Mouse (Mus musculus) left cerebral cortex, postnatal 4 days (tissue): Measurements from ENCODE around the gene Spred3. TPM values are rescaled to one million over a fixed set of nuclear protein-coding genes. Genes with fewer than 3 reads are reported as not detected.
"Not testable (repeated sequence)": the region's sequence is repeated elsewhere in the genome, so short reads cannot be mapped to it uniquely, and the experiment has no call there.

Experiments
- DNase-seq: peaks from one replicate; pipeline ENCODE4 v3.0.0-alpha.2; 2022
- intact Hi-C: fragments of 180-260 bp; cut with DNase I; formaldehyde crosslinking; loops from one replicate; pipeline ENCODE4 v1.15.1; 2025
- total RNA-seq, 2 experiments: library from RNA; stranded (reverse); gene quantifications; 2 replicates each; pipeline ENCODE4 v1.2.3; 2021

Spred3 gene
- total RNA-seq, 2 experiments from 2014 or later, result 29.4 to 32.3 TPM

DNA sequence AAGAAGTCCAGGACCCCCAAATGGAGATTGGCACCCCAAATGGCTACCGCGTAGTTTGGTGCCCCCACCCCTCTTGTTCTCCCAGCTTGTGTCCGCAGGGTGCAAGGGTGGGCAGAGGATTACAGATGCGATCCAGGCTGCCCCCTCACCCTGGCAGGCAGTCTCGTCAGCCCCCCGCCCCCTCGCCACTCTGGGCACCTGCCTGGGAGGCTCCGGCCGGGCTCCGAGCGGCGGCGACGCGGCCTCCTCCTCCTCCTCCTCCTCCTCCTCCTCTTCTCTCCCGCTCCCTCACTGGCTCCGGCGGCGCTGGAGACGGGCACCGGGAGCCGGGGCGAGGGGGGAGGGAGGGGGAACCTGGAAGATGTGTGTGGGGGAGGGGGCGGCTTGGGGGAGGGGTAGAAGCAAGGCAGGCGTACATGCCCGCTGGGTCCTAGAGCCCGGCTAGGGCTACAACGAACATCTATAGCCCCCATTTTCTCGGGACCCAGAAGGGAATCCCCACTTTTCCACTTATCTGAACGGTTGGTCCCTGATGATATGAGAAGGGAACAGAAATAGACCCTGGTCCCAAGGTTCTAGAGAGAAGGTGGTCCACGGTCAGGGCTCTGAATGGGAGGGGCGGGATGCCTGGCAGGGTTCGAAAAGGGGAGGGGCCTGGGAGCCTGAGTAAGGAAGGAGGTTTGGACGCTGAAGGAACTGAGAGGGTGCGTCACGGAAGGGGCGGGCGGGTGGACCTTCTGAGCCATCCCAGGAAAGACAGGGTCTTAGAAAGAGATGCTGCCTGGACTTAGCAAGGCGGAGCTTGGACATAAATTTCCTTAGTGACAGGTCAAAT lies 763 bp downstream of the Spred3 start:
- intact Hi-C loops, result loop anchor here (5.0 to 10.0 kb wide), 2 partner anchors 105 to 133 kb away; partner anchors contain the start of gene Dpf1
- DNase-seq, result peak; percentile 92

DNA sequence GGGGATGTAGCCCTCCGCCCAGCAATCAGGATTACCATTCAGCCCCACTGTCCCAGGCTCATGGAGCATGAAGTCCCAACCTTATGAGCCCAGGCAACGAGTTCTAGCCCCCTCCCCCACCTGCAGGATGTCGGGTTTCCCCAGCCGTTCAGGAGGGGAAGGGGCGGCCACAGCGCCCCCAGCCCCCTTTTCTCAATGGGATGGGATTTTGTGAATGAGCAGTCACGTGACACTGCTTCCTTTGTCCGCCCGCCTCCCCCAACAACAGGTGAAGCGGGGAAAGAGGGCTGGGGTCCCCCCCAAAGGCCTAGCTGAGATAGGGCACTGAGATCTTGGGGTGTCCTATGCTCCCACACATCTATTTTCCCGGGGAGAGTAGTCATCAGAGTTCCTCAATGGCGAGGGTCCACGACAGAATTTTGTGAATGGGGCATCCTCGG lies 1.4 kb downstream of the Spred3 start:
- intact Hi-C loops, result loop anchor here (10.0 kb wide), 1 partner anchor 104 kb away; no protein-coding TSS in a partner anchor
- peak; percentile 61 for DNase-seq

DNA sequence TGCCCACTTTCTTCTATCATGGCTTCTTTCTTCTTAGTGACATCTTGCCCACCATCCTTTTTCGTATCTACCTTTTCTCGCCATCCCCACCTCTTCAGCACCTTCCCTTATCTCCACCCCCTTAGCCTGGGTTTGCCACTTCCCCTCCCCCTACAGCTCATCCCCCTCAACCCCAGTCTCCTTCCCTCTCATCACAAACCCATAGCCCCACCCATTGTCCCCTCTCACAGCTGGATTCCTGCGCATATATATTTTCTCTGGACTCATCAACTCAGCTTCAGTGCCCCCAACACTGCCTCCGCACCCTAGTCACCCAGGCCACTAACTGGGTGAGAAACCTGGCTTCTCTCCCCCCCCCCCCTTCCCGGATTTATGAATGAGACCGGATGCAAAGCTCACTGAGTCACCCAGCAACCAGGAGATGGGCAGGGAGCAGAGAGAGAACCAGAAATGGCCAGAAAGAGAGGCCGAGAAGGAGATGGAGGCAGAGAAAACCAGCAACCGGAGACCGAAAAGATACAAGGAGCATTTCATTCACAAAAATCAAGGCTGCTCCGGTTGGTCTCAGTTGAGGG lies 2.0 kb downstream of the Spred3 start:
- intact Hi-C loops, result loop anchor here (10.0 kb wide), 1 partner anchor 103 kb away; no protein-coding TSS in a partner anchor
- no peak for DNase-seq

DNA sequence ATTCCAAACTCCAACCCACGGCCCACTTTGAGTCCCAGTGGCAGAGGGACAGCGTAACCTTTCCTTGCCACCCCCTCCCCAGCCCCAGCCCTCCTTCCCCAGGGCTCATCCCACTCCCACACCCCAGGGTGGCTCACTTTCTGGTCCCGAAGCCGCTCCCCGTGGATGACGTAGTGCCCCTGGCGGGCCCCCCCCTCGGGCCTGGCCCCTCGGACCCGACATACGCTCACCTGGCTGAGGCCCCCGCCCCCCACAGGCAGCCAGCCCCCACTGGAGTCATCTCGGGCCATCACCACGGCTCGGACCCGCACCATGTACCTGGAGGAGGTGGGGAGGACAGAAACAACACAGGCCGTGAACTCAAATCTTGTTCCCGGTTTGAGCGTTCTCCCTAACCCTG lies 2.6 kb downstream of the Spred3 start:
- intact Hi-C loops, result loop anchor here (10.0 kb wide), 1 partner anchor 103 kb away; no protein-coding TSS in a partner anchor
- DNase-seq, result no peak

DNA sequence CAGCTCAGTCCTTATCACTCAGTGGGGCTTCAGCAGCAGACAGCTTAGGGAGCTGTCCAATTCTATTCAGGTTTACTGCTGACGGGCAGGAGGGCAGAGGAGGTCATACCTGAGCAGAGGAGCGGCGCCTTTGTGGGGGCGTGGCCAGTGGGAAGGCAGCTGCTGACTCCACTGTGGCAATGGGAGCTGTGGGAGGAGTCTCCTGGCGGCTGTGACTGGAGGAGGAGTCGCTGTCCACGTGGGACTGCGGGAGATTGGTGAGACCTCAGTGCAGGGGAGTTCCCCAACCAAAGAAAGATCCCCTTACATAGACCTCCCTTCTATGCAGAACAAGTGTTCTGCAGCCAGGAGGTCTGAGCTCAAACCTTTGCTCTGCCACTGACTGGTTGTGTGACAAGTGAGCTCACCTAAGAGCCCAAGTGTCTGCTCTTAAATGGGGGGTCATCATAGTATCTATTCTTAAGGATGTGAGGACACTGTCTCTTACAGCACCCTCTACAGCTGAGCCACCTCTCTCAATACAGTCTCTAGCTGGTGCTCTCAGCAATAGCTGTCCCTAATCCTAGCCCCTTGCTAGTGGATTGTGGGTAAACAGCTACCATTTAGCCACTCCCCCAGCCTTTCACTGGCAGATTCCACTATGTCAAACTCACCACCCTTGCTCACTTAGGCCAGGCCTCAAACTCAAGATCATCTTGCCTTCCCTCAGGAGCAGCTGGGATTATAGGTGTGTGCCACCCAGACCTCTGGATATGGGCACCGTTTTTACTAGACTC lies 7.3 kb downstream of the Spred3 start:
- DNase-seq, result no peak
- intact Hi-C loops, result loop anchor here (10.0 kb wide), 1 partner anchor 98 kb away; no protein-coding TSS in a partner anchor

DNA sequence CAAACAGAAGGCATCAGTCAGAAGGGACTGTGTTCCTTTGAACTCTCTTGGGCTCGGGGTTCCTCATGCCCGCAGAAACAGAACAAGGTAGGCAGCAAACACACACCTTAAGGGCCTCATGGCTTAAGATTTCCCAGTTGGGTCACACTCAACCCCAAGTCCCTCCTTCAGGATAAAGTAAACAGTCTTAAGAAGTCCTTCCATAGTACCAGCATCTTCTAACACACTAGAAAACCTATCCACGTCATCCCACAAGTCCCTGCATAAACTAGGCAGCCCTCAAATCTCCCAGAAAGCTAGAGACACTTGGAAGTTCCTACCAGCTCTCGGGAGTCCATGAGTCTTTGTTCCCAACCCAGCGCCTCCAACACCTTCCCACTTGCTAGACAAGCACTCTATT lies 7.9 kb downstream of the Spred3 start:
- intact Hi-C loops, result loop anchor here (10.0 kb wide), 1 partner anchor 97 kb away; no protein-coding TSS in a partner anchor
- DNase-seq, result no peak

DNA sequence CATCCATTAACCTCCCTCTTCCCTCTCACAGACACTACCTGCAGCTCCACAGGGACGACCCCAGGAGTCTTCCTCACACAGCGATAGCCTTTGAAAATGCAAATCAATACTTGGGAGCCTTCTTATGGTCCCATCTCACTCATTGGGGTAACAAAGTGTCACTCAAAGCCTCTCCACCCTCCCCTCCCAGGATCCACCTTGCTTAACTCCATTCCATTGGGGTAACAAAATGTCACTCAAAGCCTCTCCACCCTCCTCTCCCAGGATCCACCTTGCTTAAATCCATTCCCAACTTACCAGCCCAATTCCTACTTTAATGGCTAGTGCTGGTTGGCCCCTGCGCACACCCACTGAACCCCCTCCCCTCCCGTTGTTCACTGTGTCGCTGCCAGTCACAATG lies 11.9 kb downstream of the Spred3 start:
- intact Hi-C loops, result no loop called here
- DNase-seq, result no peak

DNA sequence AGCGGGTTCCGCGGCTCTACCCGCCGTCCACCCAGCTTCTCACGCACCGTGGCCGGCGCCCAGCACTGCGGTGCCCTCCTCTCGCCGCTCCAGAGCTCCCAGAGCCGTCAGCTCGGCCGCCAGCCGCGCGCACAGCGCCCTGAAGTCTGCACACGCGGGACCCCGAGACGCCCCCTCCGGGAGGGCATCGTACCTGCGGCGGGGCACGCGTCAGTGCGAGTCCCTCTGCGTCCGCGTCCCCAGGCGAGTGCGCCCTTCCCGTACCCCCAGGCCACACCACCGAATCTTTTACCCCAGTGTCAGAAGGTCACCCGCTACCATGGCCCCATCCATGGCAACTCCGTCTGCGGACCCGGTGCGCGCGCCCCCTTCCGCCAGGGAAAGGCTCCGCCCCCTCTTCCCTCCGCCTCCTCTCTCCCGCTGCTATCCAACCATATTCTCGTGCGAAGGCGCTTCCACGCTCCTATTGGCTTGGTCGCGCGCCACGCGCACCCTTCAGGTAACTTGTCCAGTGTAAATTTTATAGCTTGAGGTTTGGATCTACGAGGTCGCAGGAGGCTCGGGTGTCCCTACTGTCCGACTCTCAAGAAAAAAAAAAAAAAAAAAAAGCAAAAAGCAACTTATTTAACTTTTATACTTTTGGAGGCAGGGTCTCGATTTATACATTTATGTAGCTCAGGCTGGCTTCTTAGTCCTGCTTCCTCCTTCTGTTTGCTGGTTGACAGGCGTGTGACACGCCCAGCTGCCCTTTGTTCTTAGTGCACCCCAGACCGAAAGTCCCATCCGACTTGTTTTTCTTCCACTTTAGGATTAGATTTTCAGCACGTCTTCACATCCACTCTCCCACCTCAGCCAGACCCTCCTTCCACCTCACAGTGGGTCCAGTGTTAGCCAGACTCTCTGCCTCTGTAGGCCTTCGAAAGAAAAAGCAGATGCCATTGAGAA lies 14.1 kb downstream of the Spred3 start, which contains the start of gene Fam98c:
Gene Fam98c, minus strand, starts transcription at position 397 of the 945 bp plus-strand sequence.
- intact Hi-C loops, result no loop called here
- DNase-seq, result peak; percentile 85

DNA sequence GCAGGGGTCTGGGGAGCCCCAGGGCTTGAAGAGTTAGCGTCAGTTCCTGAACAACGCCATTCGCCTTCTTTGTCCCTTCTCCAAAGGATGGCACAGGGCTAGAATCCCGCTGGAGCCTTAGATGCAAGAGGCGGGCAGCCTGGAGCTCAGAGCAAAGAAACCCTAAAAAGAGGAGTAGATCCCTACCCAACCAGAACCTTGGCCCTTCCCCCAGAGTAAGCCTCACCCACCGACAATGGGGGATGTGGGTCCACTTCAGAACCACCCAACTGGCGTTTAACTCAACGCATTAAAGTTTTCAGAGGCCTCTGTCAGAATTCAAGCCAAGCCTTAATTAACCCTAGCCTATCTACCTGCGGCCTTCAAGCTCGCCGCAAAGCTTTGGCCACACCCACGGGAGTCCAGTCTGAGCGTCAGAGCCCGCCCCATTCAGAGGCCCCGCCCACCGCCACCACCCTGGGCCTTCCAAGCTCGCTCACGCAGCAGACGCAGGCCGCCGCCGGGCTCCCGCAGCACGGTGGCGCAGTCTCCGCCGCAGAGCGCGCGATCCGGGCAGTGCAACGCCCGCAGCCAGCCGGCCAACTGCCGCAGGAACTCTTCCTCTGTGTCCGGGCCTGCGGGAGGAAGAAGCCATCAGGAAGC lies 14.9 kb downstream of the Spred3 start:
- intact Hi-C loops, result no loop called here
- DNase-seq, result peak; percentile 90

DNA sequence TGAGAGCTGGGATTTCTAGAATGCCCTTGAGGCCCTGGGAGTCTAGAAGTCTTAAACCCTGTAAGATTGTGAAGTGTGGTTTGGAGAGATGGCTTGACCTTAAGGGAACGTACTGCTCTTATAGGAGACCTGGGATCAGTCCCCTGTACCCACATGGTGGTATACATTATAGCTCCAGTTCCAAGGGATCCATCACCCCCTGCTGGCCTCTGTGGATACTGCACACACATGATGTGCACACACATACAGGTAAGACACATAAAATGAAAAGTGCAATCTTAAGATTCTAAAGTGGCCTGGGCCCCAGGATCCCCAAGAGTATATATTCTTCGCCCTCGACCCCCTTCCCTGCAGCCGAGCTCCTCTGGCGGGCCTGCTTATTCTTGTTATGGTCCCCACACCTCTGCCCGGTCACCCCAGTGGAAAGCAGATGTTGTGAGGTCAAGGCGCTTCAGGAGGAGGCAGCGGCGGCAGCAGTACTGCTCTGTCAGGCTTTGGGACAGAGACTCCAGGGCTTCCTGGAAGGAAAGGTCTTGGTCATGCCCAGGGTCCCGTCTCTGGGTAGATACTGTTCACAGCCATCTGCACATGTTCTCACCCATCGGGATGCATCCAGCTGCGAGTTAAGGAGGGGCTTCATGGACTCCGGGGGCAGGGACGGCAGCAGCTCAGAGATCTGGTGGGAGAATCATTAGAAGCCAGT lies 16.0 kb downstream of the Spred3 start:
- DNase-seq, result no peak
- intact Hi-C loops, result no loop called here

DNA sequence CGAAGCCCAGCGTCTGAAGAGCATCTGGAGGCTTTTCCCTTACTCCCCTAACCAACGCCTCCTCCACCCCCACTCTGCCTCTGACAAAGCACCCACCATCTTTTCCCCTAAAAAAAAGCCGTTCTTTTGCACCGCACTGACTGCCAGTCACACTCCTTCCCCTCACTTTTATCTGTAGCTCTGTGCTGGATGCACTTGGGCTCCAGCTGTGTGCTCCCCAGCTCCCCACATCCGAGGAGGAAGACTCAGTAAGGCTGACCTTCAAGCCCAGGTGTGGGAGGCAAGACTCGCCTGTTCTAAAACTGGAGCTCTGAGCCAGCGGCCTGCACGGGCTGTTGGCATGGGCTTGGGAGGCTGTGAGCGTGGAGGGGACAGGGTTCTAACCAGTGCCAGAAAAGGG lies 18.7 kb downstream of the Spred3 start:
- intact Hi-C loops, result no loop called here
- no peak for DNase-seq

DNA sequence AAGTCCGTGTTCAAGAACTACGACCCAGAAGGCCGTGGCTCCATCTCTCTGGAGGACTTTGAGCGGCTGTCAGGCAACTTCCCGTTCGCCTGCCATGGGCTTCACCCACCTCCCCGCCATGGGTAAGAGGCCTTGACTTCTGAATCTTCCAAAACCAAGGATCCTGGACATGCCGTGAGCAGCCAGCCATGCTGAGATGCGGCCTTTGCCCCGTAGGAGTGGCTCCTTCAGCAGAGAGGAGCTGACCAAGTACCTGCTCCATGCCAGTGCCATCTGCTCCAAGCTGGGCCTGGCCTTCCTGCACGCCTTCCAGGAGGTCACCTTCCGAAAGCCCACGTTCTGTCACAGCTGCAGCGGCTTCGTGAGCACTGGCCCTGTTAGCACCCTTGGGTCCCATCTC lies 21.4 kb downstream of the Spred3 start:
- DNase-seq, result no peak
- intact Hi-C loops, result no loop called here

DNA sequence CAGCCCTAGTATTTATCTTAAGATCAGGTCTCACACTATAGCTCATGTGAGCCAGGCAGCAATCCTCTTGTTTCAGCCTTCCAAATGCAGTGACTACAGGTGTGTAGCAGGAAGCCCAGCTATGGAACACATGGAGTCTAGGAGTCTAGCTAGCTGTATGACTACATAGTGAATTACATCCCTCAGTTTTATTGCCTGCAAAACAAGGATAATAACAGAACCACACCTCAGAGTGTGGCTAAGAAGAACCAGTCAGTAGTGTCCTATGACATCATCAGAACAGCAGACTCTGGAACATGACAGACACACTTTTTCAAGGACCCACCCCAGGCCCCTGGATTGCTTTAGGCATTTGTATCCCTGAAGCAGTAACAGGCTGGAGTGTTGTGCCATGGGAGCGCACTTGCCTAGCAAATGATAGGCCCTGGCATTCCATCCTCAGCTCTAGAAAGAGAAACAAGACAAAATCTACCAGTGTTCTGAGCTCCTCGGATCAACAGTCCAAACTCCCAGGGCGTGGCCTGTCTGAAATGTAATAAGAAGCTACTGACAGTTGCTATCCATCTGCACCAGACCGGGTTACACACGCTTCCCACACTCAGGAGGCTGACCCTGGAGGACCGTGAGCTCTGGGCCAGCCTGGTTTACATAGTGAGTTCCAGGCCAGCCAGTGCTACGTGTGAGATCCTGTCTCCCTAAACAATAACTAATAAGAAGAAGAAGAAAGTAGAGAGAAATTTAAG lies 23.4 kb downstream of the Spred3 start:
- DNase-seq, result no peak
- intact Hi-C loops, result no loop called here

DNA sequence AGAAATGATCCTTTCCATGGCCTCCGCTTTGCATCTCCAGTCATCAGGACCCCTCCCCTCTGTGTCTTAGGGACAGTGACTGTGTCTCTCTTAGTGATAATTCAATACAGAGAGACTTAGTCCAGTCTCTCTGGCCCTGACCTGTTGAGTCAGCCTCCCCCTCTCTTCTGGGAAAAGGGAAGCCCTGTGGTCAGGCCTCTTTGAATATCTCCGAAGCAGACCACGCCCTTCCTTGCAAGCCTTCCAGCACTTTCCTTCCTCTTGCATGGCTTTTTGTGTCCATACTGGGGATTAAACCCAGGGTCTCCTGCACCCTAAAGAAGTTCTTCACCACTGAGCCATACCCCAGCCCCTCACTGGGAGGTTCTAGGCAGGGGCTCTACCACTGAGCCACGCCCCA lies 26.2 kb downstream of the Spred3 start:
- DNase-seq, result no peak
- intact Hi-C loops, result no loop called here

DNA sequence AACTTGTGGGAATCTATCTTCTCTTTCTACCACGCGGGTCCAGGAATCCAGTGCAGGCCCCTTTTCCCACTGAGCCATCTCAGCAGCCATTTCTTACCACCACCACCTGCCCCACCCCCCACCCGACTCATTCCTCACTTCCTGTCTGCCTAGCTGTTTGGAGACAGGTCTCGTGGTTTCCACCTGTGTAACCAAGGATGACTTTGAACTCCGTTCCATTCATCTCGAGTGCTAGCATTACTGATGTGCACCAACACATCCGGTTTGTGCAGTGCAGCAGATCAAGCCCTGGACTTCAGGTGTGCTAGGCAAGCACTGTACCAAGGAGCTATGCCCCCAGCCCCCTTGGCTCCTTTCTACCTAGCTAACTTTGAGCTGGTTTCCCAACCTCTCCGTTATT lies 28.8 kb downstream of the Spred3 start:
- intact Hi-C loops, result no loop called here
- no peak for DNase-seq

DNA sequence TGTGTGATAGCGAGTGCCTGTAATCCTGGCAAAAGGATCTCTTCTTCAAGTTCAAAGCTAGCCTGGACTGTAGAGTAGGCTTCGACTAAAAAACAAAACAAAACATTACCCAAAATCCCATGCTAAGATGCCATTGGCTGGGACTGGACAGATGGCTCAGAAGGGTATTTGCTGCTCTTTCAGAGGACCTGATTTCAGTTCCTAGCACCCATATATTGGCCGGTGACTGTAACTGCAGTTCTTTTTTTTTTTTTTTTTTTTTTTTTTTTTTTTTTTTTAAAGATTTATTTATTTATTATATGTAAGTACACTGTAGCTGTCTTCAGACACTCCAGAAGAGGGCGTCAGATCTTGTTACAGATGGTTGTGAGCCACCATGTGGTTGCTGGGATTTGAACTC lies 31.0 kb downstream of the Spred3 start:
- intact Hi-C loops, DNase-seq: not testable (repeated sequence)

DNA sequence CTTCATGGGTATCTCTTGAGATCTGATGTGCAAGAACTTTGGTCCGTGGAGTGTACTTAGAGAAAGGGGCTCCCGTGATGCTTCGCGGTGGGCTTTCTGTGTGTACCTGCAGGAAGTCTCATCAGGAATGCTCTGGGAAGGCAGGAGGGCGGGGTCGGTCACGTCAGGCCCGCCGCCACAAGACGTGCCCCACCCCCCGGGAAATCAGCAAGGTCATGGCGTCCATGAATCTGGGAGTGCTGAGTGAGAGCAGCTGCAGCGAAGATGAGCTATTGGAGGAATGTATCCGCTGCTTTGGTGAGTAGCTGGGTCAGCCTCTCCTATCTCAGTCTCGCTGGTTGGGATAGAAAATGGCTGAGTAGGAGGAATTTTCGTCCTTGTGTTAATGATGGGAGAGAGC lies 32.8 kb downstream of the Spred3 start:
- DNase-seq, result no peak
- intact Hi-C loops, result no loop called here

DNA sequence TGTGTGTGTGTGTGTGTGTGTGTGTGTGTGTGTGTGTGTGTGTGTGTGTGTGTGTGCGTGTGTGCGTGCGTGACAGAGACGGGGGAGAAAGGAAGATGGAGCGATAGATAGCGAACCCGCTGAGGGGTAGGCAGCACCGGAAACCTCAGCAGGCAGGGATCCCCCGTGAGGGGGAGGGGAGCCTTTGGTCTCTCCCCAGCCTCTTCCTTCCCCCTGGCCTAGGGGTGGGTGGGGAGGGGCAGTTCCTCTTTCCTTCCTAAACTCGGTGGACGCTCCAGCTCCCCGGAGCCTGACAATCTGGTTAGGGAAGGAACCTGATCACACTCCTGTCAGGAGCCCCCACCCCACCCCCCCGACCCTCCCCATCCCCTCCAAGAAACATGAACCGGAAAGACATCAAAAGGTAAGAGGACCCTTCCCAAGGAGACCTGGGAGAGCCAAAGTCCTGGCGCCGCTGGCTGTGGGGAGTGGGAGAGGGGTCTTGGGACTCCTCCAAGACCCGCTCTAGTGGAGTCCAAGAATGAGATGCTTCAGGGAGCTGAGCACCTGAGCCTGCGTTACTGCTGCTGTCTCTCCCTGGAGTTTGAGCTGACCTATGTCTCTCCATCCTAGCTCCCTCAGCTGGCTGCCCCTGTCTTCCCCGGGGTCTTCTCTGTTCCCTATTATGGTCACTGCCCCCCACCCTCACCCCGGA lies 35.4 kb downstream of the Spred3 start, which contains the start of gene Rasgrp4:
Gene Rasgrp4, plus strand, starts transcription at position 159 of the 694 bp plus-strand sequence.
- intact Hi-C loops, result no loop called here
- no peak for DNase-seq
